Mouse (Mus musculus) bone marrow macrophage, adult 2 months (primary cell): ENCODE results near the gene Cdkn2c.

ENCODE experiments used
- CTCF ChIP-seq: IDR thresholded peaks from 2 replicates; pipeline ENCODE4 v1.5.1; 2012; ENCODE audit warnings: low read depth, mild to moderate bottlenecking, low read length, moderate library complexity
- POLR2A ChIP-seq: IDR thresholded peaks from 2 replicates; pipeline ENCODE4 v1.6.1; 2012; ENCODE audit warnings: mild to moderate bottlenecking, low read depth, low read length, borderline replicate concordance

- TF ChIP-seq POLR2A (no peak), CTCF (no peak)
These were observed 36.6 kb upstream of the Cdkn2c start for GRCm38 (mm10) chr4:109703568-109703967.
